Mouse (Mus musculus): ENCODE measurements around the gene Olfr330. TPM values are rescaled to one million over a fixed set of nuclear protein-coding genes. Genes with fewer than 3 reads are reported as not detected.
"Not testable (repeated sequence)": the region's sequence is repeated elsewhere in the genome, so short reads cannot be mapped to it uniquely, and the experiment has no call there.

Olfr330 gene
- polyA plus RNA-seq (2012; rRNA removed), result not detected in 2 replicates

GRCm38 (mm10) chr11:58534736-58535135 is at the start of gene Olfr330:
Gene Olfr330 (minus strand): TSS chr11:58534836.
- not testable (repeated sequence) for DNase-seq (ENCODE audit: low spot score)

GRCm38 (mm10) chr11:58578636-58579035 is 44.0 kb upstream of the Olfr330 start:
- no peak for DNase-seq (ENCODE audit: low spot score)

GRCm38 (mm10) chr11:58577430-58577829 is 42.8 kb upstream of the Olfr330 start, which contains the start of gene Olfr325:
Gene Olfr325 (plus strand): TSS chr11:58577730.
- no peak for DNase-seq (ENCODE audit: low spot score)

GRCm38 (mm10) chr11:58570405-58570804 is 35.8 kb upstream of the Olfr330 start, which contains the start of gene Olfr224:
Gene Olfr224 (minus strand): TSS chr11:58570553.
- DNase-seq (ENCODE audit: low spot score), result no peak

- no peak for DNase-seq (ENCODE audit: low spot score)
These were observed 20.9 kb upstream of the Olfr330 start, which contains the start of gene Olfr328 for GRCm38 (mm10) chr11:58555536-58555935. Gene Olfr328 (minus strand): TSS chr11:58555636.

- no peak for DNase-seq (ENCODE audit: low spot score)
These were observed 11.7 kb upstream of the Olfr330 start, which contains the start of gene Olfr329-ps for GRCm38 (mm10) chr11:58546322-58546721. Gene Olfr329-ps (minus strand): TSS chr11:58546422.

GRCm38 (mm10) chr11:58519756-58520155 is 14.9 kb downstream of the Olfr330 start:
- peak; percentile 34 for DNase-seq (ENCODE audit: low spot score)

- DNase-seq (ENCODE audit: low spot score), result peak; percentile 87
These were observed 15.7 kb downstream of the Olfr330 start for GRCm38 (mm10) chr11:58518916-58519315.

GRCm38 (mm10) chr11:58509058-58509457 is 25.6 kb downstream of the Olfr330 start:
- not testable (repeated sequence) for DNase-seq (ENCODE audit: low spot score)

- DNase-seq (ENCODE audit: low spot score), result not testable (repeated sequence)
These were observed 32.2 kb downstream of the Olfr330 start, which contains the start of gene Olfr331 for GRCm38 (mm10) chr11:58502472-58502871. Gene Olfr331 (minus strand): TSS chr11:58502572.

GRCm38 (mm10) chr11:58499290-58499689 is 35.3 kb downstream of the Olfr330 start:
- DNase-seq (ENCODE audit: low spot score), result no peak

GRCm38 (mm10) chr11:58498761-58499160 is 35.9 kb downstream of the Olfr330 start:
- no peak for DNase-seq (ENCODE audit: low spot score)

GRCm38 (mm10) chr11:58492455-58492854 is 42.2 kb downstream of the Olfr330 start, which contains the start of gene Olfr332:
Gene Olfr332 (minus strand): TSS chr11:58492555.
- DNase-seq (ENCODE audit: low spot score), result no peak

Other genes starting within 250 kb of the Olfr330 start
- 30.9 and 46.0 TPM in 2 replicates for gene Zfp692, start 227.8 kb downstream of the Olfr330 start, polyA plus RNA-seq (2012; rRNA removed)
- gene Zfp672, start 204.5 kb downstream of the Olfr330 start, polyA plus RNA-seq (2012; rRNA removed), result 43.2 and 48.6 TPM in 2 replicates
- gene Sh3bp5l, start 204.1 kb downstream of the Olfr330 start, polyA plus RNA-seq (2012; rRNA removed), result 22.0 and 23.9 TPM in 2 replicates
- gene Lypd8, start 155.8 kb downstream of the Olfr330 start, polyA plus RNA-seq (2012; rRNA removed), result 1.8 TPM in 2 replicates
- gene 1810065E05Rik, start 113.7 kb downstream of the Olfr330 start, polyA plus RNA-seq (2012; rRNA removed), result 0.07 TPM in 1 of 2 replicates, not detected in the other
- not detected in 2 replicates for gene Gm12253, start 102.3 kb downstream of the Olfr330 start, polyA plus RNA-seq (2012; rRNA removed)
- gene Lypd9, start 81.9 kb downstream of the Olfr330 start, polyA plus RNA-seq (2012; rRNA removed), result not detected in 2 replicates
- gene Olfr30, start 72.6 kb downstream of the Olfr330 start, polyA plus RNA-seq (2012; rRNA removed), result not detected in 2 replicates
- gene Olfr332, start 42.3 kb downstream of the Olfr330 start, polyA plus RNA-seq (2012; rRNA removed), result not detected in 2 replicates
- not detected in 2 replicates for gene Olfr331, start 32.3 kb downstream of the Olfr330 start, polyA plus RNA-seq (2012; rRNA removed)
- not detected in 2 replicates for gene Olfr329-ps, start 11.6 kb upstream of the Olfr330 start, polyA plus RNA-seq (2012; rRNA removed)
- gene Olfr328, start 20.8 kb upstream of the Olfr330 start, polyA plus RNA-seq (2012; rRNA removed), result not detected in 2 replicates
- not detected in 2 replicates for gene Olfr224, start 35.7 kb upstream of the Olfr330 start, polyA plus RNA-seq (2012; rRNA removed)
- not detected in 2 replicates for gene Olfr325, start 42.9 kb upstream of the Olfr330 start, polyA plus RNA-seq (2012; rRNA removed)
- gene Olfr324, start 60.3 kb upstream of the Olfr330 start, polyA plus RNA-seq (2012; rRNA removed), result not detected in 2 replicates
- gene 2210407C18Rik, start 81.2 kb upstream of the Olfr330 start, polyA plus RNA-seq (2012; rRNA removed), result not detected in 2 replicates
- not detected in 2 replicates for gene Olfr323, start 95.7 kb upstream of the Olfr330 start, polyA plus RNA-seq (2012; rRNA removed)
- not detected in 2 replicates for gene Trim58, start 105.6 kb upstream of the Olfr330 start, polyA plus RNA-seq (2012; rRNA removed)
- gene Olfr322, start 123.9 kb upstream of the Olfr330 start, polyA plus RNA-seq (2012; rRNA removed), result not detected in 2 replicates
- not detected in 2 replicates for gene Olfr320, start 146.3 kb upstream of the Olfr330 start, polyA plus RNA-seq (2012; rRNA removed)
- gene Olfr319, start 164.3 kb upstream of the Olfr330 start, polyA plus RNA-seq (2012; rRNA removed), result not detected in 2 replicates
- gene Olfr318, start 189.2 kb upstream of the Olfr330 start, polyA plus RNA-seq (2012; rRNA removed), result not detected in 2 replicates
- gene Olfr317, start 204.4 kb upstream of the Olfr330 start, polyA plus RNA-seq (2012; rRNA removed), result not detected in 2 replicates
- not detected in 2 replicates for gene Olfr316, start 217.9 kb upstream of the Olfr330 start, polyA plus RNA-seq (2012; rRNA removed)
- gene Olfr315, start 238.4 kb upstream of the Olfr330 start, polyA plus RNA-seq (2012; rRNA removed), result not detected in 2 replicates
- not detected in 2 replicates for gene Olfr314, start 248.1 kb upstream of the Olfr330 start, polyA plus RNA-seq (2012; rRNA removed)